Mouse (Mus musculus) olfactory bulb, adult 2 months (tissue): Measurements from ENCODE around the gene Prkar1a. TPM values are rescaled to one million over a fixed set of nuclear protein-coding genes. Genes with fewer than 3 reads are reported as not detected.
"Not testable (repeated sequence)": the region's sequence is repeated elsewhere in the genome, so short reads cannot be mapped to it uniquely, and the experiment has no call there.

Experiments used
- H3K27ac ChIP-seq: fragments of 200-500 bp; 2 replicates; pipeline ENCODE4 v1.5.1; 2012; ENCODE audit warnings: low read depth, low read length; ENCODE audit not compliant: insufficient read depth
- H3K4me1 ChIP-seq: fragments of 200-500 bp; 2 replicates; pipeline ENCODE4 v1.6.1; 2012; ENCODE audit warnings: low read length; ENCODE audit not compliant: control insufficient read depth, insufficient read depth
- H3K4me3 ChIP-seq: fragments of 200-500 bp; 2 replicates; pipeline ENCODE4 v1.5.1; 2012; ENCODE audit warnings: mild to moderate bottlenecking, low read depth, low read length, moderate library complexity; ENCODE audit not compliant: insufficient read depth
- CTCF ChIP-seq: fragments of 200-500 bp; IDR thresholded peaks from 2 replicates; pipeline ENCODE4 v1.5.1; 2012; ENCODE audit warnings: low read depth, mild to moderate bottlenecking, low read length, moderate library complexity; ENCODE audit not compliant: insufficient read depth
- POLR2A ChIP-seq: fragments of 200-500 bp; IDR thresholded peaks from 2 replicates; pipeline ENCODE4 v1.6.1; 2012; ENCODE audit warnings: mild to moderate bottlenecking, low read depth, low read length, moderate library complexity; ENCODE audit not compliant: insufficient read depth
- WGBS: fragments of 180-500 bp; shearing (Covaris S2); methylation state at CpG from one replicate; pipeline ENCODE4 v1.1.7; 2018; 5-methylcytosine and 5-hydroxymethylcytosine counted together
- polyA plus RNA-seq: library from polyadenylated mRNA; stranded (reverse); fragments of >200 nt; gene quantifications from 2 replicates; pipeline ENCODE4 v1.2.4, GENCODE M21; 2012; ENCODE audit warnings: low replicate concordance; ENCODE audit not compliant: missing spikeins, insufficient read depth, insufficient read length

Prkar1a gene
- polyA plus RNA-seq, 1 experiment: 397 TPM

- Histone ChIP-seq H3K27ac (no peak overlapping the region), H3K4me1 (peaks cover 3% of the 10 kb centered on the region; the same call in 1 of the 2 replicates), H3K4me3 (no peak overlapping the region)
- TF ChIP-seq CTCF (no peak), POLR2A (no peak)
- WGBS: 54% methylated on average over 4 of the region's 4 CpGs
Observed at GRCm38 (mm10) chr11:109616352-109616751, 32.9 kb upstream of the Prkar1a start.

- H3K27ac ChIP-seq: no peak overlapping the region; the same call in 1 of the 2 replicates
- no peak overlapping the region for H3K4me3 ChIP-seq
- peaks cover 3% of the 10 kb centered on the region; the same call in 1 of the 2 replicates for H3K4me1 ChIP-seq
- TF ChIP-seq POLR2A (no peak), CTCF (no peak)
- 48% methylated on average over 4 of the region's 4 CpGs for WGBS
Observed at GRCm38 (mm10) chr11:109616766-109617165, 32.4 kb upstream of the Prkar1a start.

- not testable (repeated sequence) for H3K4me3 ChIP-seq, H3K27ac ChIP-seq
- WGBS: 45% methylated on average over 8 of the region's 8 CpGs
- peaks cover 10% of the 10 kb centered on the region for H3K4me1 ChIP-seq
Observed at GRCm38 (mm10) chr11:109619055-109619454, 30.1 kb upstream of the Prkar1a start.

- H3K4me3 ChIP-seq: no peak overlapping the region
- 77% methylated on average over 6 of the region's 6 CpGs for WGBS
- TF ChIP-seq POLR2A (no peak), CTCF (no peak)
- H3K4me1 ChIP-seq: peaks cover 10% of the 10 kb centered on the region
- H3K27ac ChIP-seq: no peak overlapping the region
Observed at GRCm38 (mm10) chr11:109620356-109620755, 28.8 kb upstream of the Prkar1a start.

- no peak for TF ChIP-seq CTCF
- TF ChIP-seq POLR2A: no peak
- Histone ChIP-seq H3K4me1 (peaks cover 10% of the 10 kb centered on the region), H3K27ac (no peak overlapping the region), H3K4me3 (no peak overlapping the region)
- WGBS: 16% methylated on average over 2 of the region's 2 CpGs
Observed at GRCm38 (mm10) chr11:109621183-109621582, 28.0 kb upstream of the Prkar1a start.

GRCm38 (mm10) chr11:109622518-109623037 is 26.6 kb upstream of the Prkar1a start:
- 34% methylated on average over 15 of the region's 15 CpGs for WGBS
- no peak overlapping the region for H3K27ac ChIP-seq
- no peak overlapping the region for H3K4me3 ChIP-seq
- TF ChIP-seq CTCF: no peak
- no peak for TF ChIP-seq POLR2A
- H3K4me1 ChIP-seq: peaks cover 7% of the 10 kb centered on the region

- no peak overlapping the region for H3K4me3 ChIP-seq
- H3K27ac ChIP-seq: no peak overlapping the region
- H3K4me1 ChIP-seq: peaks cover 7% of the 10 kb centered on the region
- TF ChIP-seq CTCF (no peak), POLR2A (no peak)
- WGBS: 89% methylated on average over 7 of the region's 7 CpGs
Observed at GRCm38 (mm10) chr11:109623238-109623637, 26.0 kb upstream of the Prkar1a start.

- Histone ChIP-seq H3K4me1 (peaks cover 4% of the 10 kb centered on the region; the same call in 1 of the 2 replicates), H3K4me3 (no peak overlapping the region), H3K27ac (no peak overlapping the region)
- no peak for TF ChIP-seq CTCF
- 92% methylated on average over 4 of the region's 4 CpGs for WGBS
Observed at GRCm38 (mm10) chr11:109627648-109628047, 21.6 kb upstream of the Prkar1a start.

- H3K4me3 ChIP-seq: no peak overlapping the region
- WGBS: 97% methylated on average over 3 of the region's 3 CpGs
- TF ChIP-seq CTCF: no peak
- no peak for TF ChIP-seq POLR2A
Observed at GRCm38 (mm10) chr11:109628099-109628498, 21.1 kb upstream of the Prkar1a start.

GRCm38 (mm10) chr11:109629021-109629521 is 20.1 kb upstream of the Prkar1a start:
- 80% methylated on average over 10 of the region's 10 CpGs for WGBS
- Histone ChIP-seq H3K4me3 (no peak overlapping the region), H3K4me1 (no peaks in the 10 kb centered on the region), H3K27ac (no peak overlapping the region)
- TF ChIP-seq CTCF (no peak), POLR2A (no peak)

More at GRCm38 (mm10) chr11:109628099-109628498, 21.1 kb upstream of the Prkar1a start:
- H3K27ac ChIP-seq: no peak overlapping the region
- peaks cover 2% of the 10 kb centered on the region; the same call in 1 of the 2 replicates for H3K4me1 ChIP-seq
